Mouse (Mus musculus) large intestine, adult 2 months (tissue): Measurements from ENCODE around the gene Ccna2. TPM values are rescaled to one million over a fixed set of nuclear protein-coding genes. Genes with fewer than 3 reads are reported as not detected.
A peak's percentile ranks its signal among the peaks of the same experiment; 100 is the strongest.

Experiments used
- DNase-seq: peaks from one replicate; pipeline ENCODE4 v3.0.0-alpha.2; 2012; ENCODE audit warnings: low read depth, low spot score
- WGBS: fragments of 180-500 bp; shearing (Covaris S2); methylation state at CpG from one replicate; pipeline ENCODE4 v1.1.7; 2018; 5-methylcytosine and 5-hydroxymethylcytosine counted together
- polyA plus RNA-seq: library from polyadenylated mRNA; depleted of rRNA; stranded (reverse); fragments of >200 nt; gene quantifications from 2 replicates; pipeline ENCODE4 v1.2.3, GENCODE M21; 2012; rRNA removed

The Ccna2 gene
- polyA plus RNA-seq, 1 experiment, result 44.1 TPM

- WGBS, result 80% methylated on average over 4 of the region's 4 CpGs
Measured at GRCm38 (mm10) chr3:36537701-36538470, 34.1 kb downstream of the Ccna2 start.

GRCm38 (mm10) chr3:36536041-36536440, 35.9 kb downstream of the Ccna2 start:
- WGBS, result 81% methylated on average over 12 of the region's 12 CpGs
- DNase-seq, result no peak

More at GRCm38 (mm10) chr3:36537701-36538470, 34.1 kb downstream of the Ccna2 start:
- DNase-seq, result no peak

GRCm38 (mm10) chr3:36533201-36533672, 38.7 kb downstream of the Ccna2 start:
- peak; percentile 60 for DNase-seq
- WGBS, result 10% methylated on average over 1 of the region's 1 CpGs

- DNase-seq, result no peak
- 17% methylated on average over 7 of the region's 7 CpGs for WGBS
Measured at GRCm38 (mm10) chr3:36532738-36533137, 39.2 kb downstream of the Ccna2 start.

DNA sequence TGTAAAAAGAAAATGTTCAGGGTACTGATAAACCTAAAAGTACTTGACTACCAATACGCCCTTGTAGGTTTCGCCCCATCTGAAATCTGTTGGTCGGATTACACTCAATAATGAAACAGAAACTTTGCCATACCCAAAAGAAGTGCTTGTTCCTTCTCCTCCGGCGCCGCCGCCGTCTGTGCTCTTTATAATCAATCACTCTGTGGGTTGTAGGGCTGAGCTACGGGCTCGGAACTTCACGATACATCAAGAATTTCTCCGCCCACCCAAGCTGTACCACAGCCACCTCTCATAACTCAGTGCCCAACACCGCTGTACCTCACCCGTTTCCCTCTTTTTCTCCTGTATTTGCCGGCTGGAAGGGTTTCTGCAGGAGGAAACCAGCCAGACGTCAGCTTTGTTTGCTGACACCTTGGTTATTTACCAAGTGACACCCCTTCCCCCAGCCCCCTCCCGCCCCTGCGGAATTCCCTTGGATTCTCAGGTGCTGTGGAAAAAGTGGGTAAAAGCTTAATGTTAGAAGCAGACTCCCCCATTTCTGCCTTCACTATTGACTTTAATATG, 39.9 kb downstream of the Ccna2 start:
- WGBS, result 3% methylated on average over 18 of the region's 18 CpGs
- no peak for DNase-seq

DNA sequence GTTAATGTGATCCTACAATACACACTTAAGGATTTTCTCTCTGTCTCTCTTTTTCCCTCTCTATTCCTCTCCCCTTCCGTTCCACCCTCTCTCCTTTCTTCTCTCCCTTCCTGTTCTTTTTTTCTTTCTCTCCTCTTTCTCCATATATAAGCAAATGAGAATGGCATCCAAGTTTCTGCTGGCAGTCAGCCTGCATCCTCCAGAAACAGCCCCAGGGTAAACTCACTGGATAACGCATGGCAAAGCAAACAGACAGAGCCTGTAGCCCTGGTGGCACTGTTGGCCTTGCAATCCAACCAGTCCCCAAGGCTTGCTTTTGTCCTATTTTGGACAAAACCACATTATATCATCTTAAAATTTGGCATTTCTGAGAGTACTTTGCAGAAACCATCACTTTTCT, 40.7 kb downstream of the Ccna2 start:
- 18% methylated on average over 2 of the region's 2 CpGs for whole genome bisulfite sequencing
- DNase-seq, result no peak

GRCm38 (mm10) chr3:36530781-36531180, 41.2 kb downstream of the Ccna2 start:
- no peak for DNase-seq
- 94% methylated on average over 5 of the region's 5 CpGs for WGBS

GRCm38 (mm10) chr3:36530345-36530744, 41.6 kb downstream of the Ccna2 start:
- WGBS, result 83% methylated on average over 6 of the region's 6 CpGs
- DNase-seq, result no peak

- no peak for DNase-seq
- 52% methylated on average over 3 of the region's 3 CpGs for WGBS
Measured at GRCm38 (mm10) chr3:36524466-36524865, 47.5 kb downstream of the Ccna2 start.

GRCm38 (mm10) chr3:36522137-36522536, 49.8 kb downstream of the Ccna2 start:
- no peak for DNase-seq
- WGBS, result 41% methylated on average over 4 of the region's 4 CpGs

DNA sequence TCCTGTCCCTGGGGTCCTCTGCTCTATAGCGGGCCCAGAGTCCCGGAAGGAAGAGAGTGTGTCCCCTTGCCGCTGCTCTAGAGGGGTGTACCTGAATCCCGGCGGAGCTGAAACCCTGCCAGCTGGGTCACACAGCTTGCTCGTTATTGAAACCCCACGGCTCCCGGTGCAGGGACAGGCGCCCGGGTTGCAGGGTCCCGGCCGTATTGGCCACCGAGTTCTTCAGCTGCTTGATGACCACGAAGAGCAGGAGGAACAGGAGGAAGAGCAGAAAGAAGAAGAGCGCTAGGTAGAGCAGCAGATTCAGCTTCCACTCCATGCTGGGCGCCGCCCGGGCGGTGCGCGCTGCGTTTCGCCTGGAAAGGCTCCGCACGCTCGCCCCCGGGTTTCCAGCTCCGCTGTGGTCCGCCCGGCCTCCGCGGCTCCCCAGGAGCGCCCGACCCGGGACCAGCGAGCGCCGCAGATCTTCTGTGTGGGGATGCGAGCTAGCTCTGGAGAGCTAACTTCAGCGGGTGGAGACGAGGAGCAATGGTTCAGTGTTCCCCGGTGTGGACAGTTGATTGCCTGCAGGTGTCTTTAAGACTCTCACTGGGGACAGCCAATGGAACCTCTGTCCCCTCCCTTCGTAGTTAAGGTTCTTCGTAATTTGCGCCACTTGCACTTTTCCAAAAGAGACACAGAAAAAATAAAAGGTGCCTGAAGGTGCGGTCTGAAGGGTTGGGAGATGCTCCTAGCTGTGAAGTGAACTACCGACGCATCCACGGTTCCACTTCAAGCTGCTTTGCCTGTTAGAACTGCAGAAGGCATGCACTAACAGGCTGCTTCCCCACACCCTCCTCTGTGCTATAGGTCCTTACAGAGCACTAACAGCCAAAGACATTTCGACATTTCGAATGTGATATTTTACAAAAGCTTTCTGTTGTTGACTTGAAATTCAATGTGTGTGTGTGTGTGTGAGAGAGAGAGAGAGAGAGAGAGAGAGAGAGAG, 50.6 kb downstream of the Ccna2 start, which contains the start of gene Gm11549:
Gm11549 (minus strand) TSS at position 741 of the 988 bp plus-strand sequence.
- DNase-seq, result no peak
- WGBS, result 1% methylated on average over 51 of the region's 51 CpGs

GRCm38 (mm10) chr3:36516196-36516595, 55.8 kb downstream of the Ccna2 start:
- DNase-seq, result no peak
- 83% methylated on average over 9 of the region's 9 CpGs for WGBS

Other genes starting within 250 kb of the Ccna2 start
- 142 and 157 TPM in 2 replicates for gene Anxa5, start 96.3 kb downstream of the Ccna2 start, polyA plus RNA-seq
- 0.73 and 0.95 TPM in 2 replicates for gene 1810062G17Rik, start 96.2 kb downstream of the Ccna2 start, polyA plus RNA-seq
- 0.05 and 0.11 TPM in 2 replicates for gene Gm11549, start 50.3 kb downstream of the Ccna2 start, polyA plus RNA-seq
- gene Exosc9, start 19.5 kb downstream of the Ccna2 start, polyA plus RNA-seq, result 14.5 and 14.9 TPM in 2 replicates
- gene Bbs7, start 41.3 kb upstream of the Ccna2 start, polyA plus RNA-seq, result 0.77 and 1.2 TPM in 2 replicates
- gene Trpc3, start 118.0 kb upstream of the Ccna2 start, polyA plus RNA-seq, result 1.7 and 1.9 TPM in 2 replicates